Mouse (Mus musculus): ENCODE measurements at regions not wholly inside any gene's neighbourhood (a gene's known extent, or its start where the extent isn't known, plus 50 kb on each side); places are given as distances from the start of the nearest gene placed in this dataset.
A peak's percentile ranks its signal among the peaks of the same experiment; 100 is the strongest.

DNA sequence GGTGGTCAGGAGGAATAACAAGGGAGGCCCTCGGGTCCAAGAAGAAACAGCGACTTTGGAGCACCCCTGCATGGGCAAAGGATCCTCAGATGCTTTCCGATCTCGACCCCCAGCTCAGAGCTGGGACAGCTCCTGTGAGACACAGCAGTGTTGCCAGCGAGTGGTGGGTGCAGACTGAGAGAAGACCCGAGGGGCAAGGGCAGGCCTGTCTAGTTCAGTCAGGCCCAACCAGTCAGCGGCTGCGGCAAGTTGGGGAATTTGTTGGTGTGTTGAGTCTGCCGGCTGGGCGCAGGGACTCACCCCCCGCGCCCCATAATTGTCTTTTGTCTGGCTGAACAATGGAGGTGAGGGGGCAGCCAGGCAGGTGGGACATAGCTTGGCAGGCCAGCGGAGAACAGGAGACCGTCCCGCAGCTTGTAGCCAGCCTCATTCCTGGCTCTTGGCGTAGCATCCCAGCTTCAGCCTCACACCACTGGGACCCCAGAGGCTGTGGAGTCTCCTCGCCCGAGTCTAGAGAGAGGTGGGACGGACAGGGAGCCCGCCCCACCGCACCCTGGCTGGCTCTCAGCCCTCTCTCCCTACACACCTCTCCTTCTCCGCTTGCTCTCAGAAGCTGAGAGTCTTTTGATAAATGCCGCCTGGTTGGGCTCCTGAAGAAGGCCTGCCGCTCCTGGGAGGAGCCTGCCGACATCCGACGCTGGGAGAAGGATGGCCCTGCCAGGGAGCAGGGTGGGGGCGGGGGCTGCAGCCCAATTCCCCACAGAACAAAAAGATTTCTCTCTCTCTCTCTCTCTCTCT, 96.5 kb upstream of the Pja1 start:
- WGBS, result 33% methylated on average over 27 of the region's 28 CpGs
- Histone ChIP-seq H3K9ac (ENCODE audit: low read length) (peak overlapping the region; percentile 45), H3K4me3 (ENCODE audit: low read depth, low read length) (no peak overlapping the region), H3K4me2 (ENCODE audit: low read length) (peak overlapping the region; percentile 38), H3K9me3 (replicated peaks; ENCODE audit: control insufficient read depth, low read length) (no peaks in the 10 kb centered on the region), H3K4me1 (ENCODE audit: control insufficient read depth, insufficient read depth, low read length) (peaks cover 14% of the 10 kb centered on the region), H3K27me3 (replicated peaks; ENCODE audit: control insufficient read depth, insufficient read depth, low read length) (no peaks in the 10 kb centered on the region), H3K36me3 (ENCODE audit: control insufficient read depth, insufficient read depth, low read length) (no peaks in the 10 kb centered on the region), H3K27ac (ENCODE audit: low read depth, low read length) (peak overlapping the region; percentile 89)
- DNase-seq (ENCODE audit: low spot score), result peak; percentile 81
- ATAC-seq, result peak; percentile 87

- no peaks in the 10 kb centered on the region for H3K27me3 ChIP-seq (replicated peaks; ENCODE audit: control insufficient read depth, insufficient read depth, low read length)
- peaks cover 23% of the 10 kb centered on the region for H3K4me1 ChIP-seq (ENCODE audit: control insufficient read depth, insufficient read depth, low read length)
- DNase-seq (ENCODE audit: low spot score), result peak; percentile 83
Measured at GRCm38 (mm10) chrX:99561995-99562394, 90.9 kb upstream of the Pja1 start.

GRCm38 (mm10) chrX:99560699-99561098, 89.6 kb upstream of the Pja1 start:
- Histone ChIP-seq H3K36me3 (ENCODE audit: control insufficient read depth, insufficient read depth, low read length) (no peaks in the 10 kb centered on the region), H3K4me3 (ENCODE audit: low read depth, low read length) (no peak overlapping the region), H3K4me2 (ENCODE audit: low read length) (no peak overlapping the region), H3K9ac (ENCODE audit: low read length) (no peak overlapping the region), H3K9me3 (replicated peaks; ENCODE audit: control insufficient read depth, low read length) (no peaks in the 10 kb centered on the region), H3K27me3 (replicated peaks; ENCODE audit: control insufficient read depth, insufficient read depth, low read length) (no peaks in the 10 kb centered on the region), H3K4me1 (ENCODE audit: control insufficient read depth, insufficient read depth, low read length) (peaks cover 22% of the 10 kb centered on the region), H3K27ac (ENCODE audit: low read depth, low read length) (peak overlapping the region; percentile 76)
- WGBS, result 61% methylated on average over 2 of the region's 2 CpGs
- DNase-seq (ENCODE audit: low spot score) (peak; percentile 81), ATAC-seq (peak; percentile 52)

More at GRCm38 (mm10) chrX:99561995-99562394, 90.9 kb upstream of the Pja1 start:
- no peak overlapping the region for H3K9ac ChIP-seq (ENCODE audit: low read length)
- no peaks in the 10 kb centered on the region for H3K9me3 ChIP-seq (replicated peaks; ENCODE audit: control insufficient read depth, low read length)
- peak; percentile 81 for ATAC-seq
- H3K4me2 ChIP-seq (ENCODE audit: low read length), result no peak overlapping the region
- H3K27ac ChIP-seq (ENCODE audit: low read depth, low read length), result peak overlapping the region; percentile 76; the same call in 1 of the 2 replicates
- WGBS, result 32% methylated on average over 8 of the region's 8 CpGs
- no peak overlapping the region for H3K4me3 ChIP-seq (ENCODE audit: low read depth, low read length)
- no peaks in the 10 kb centered on the region for H3K36me3 ChIP-seq (ENCODE audit: control insufficient read depth, insufficient read depth, low read length)

DNA sequence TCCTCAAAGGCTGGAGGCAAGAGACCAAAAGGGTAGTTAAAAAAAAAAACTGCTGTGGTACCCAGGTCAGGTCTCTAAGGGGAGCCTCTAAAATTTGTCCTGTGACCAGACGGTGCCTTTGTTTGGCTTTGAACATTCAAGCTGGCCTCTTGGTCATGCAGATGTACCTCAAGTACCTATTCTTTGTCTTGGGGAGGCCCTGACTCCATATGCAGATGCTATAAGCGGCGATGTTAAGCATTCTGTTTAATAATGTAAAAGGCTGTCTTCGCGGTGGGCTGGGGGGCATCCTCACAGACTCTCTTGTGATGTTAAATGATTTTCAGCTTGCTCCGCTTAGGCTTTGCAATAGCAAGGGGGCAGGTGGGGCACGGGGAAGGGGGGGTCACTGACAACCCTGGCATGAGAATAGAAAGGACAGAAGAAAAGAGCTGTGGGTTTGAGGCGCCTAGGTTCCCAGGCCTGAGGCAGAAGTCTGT, 85.8 kb upstream of the Pja1 start:
- Histone ChIP-seq H3K36me3 (ENCODE audit: control insufficient read depth, insufficient read depth, low read length) (no peaks in the 10 kb centered on the region), H3K4me2 (ENCODE audit: low read length) (peak overlapping the region; percentile 21; the same call in 1 of the 2 replicates), H3K27ac (ENCODE audit: low read depth, low read length) (peak overlapping the region; percentile 82), H3K4me1 (ENCODE audit: control insufficient read depth, insufficient read depth, low read length) (peaks cover 12% of the 10 kb centered on the region), H3K9ac (ENCODE audit: low read length) (no peak overlapping the region), H3K9me3 (replicated peaks; ENCODE audit: control insufficient read depth, low read length) (no peaks in the 10 kb centered on the region), H3K27me3 (replicated peaks; ENCODE audit: control insufficient read depth, insufficient read depth, low read length) (0 out of 2 replicates have a peak, but pooled peaks cover 2% of the 10 kb centered on the region), H3K4me3 (ENCODE audit: low read depth, low read length) (no peak overlapping the region)
- WGBS, result 18% methylated on average over 8 of the region's 8 CpGs
- no peak for DNase-seq (ENCODE audit: low spot score)
- ATAC-seq, result peak; percentile 8; the same call in 1 of the 2 replicates

DNA sequence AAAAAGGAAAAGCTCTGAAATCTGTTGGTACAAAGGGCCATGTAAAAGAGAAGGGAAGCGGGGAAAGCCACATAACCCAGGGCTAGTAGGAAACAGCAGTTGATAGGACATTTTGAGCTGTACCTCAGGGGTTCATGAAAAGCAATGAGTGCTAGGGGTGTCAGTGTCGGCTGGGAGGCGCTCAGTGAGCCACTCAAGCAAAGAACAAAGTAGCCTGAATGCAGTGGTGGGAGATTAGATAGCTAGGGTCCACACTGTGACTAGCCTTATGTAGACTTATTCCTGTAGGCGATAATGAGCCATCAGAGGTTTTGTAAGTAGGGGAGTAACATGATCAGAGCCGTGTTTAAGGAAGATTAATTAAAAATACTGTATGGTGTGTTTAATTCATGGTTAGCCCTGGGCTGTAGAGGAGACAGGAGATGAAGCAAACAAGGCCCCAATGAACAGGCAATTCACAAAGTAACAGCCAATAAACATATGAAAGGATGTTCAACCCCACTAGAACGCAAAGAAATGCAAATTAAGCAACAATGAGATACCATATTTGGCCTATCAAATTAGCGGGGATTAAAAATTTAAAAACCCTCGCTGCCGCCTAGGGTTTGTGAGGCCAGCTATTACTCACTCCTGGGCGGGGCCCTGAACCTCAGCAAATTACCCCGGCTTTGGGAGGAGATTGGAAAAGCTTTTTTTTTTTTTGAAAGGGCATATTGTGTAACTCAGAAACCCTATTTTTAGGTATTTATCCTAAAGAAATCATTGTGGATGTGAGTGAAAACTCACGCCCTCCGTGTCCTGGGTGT, 85.1 kb upstream of the Pja1 start:
- no peak overlapping the region for H3K4me2 ChIP-seq (ENCODE audit: low read length)

DNA sequence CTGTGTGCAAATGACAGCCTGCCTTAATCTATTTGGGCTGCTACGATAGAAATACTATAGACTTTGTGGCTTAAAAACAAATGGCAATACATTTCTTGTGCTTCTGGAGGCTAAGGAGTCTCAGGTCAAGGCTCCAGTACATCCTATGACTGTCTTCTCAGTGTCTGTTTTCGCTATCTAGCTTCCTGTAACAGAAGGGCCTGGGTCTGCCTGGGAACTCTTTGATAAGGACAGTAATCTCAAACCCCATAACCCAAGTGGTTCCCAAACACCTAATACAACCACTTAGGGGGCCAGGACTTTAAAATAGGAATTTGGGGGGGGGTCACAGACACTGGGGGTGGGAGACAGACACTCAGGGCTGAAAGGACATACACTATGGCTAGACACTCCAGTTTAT, 81.7 kb upstream of the Pja1 start:
- no peaks in the 10 kb centered on the region for H3K36me3 ChIP-seq (ENCODE audit: control insufficient read depth, insufficient read depth, low read length)
- H3K27me3 ChIP-seq (replicated peaks; ENCODE audit: control insufficient read depth, insufficient read depth, low read length), result 0 out of 2 replicates have a peak, but pooled peaks cover 2% of the 10 kb centered on the region
- no peak for ATAC-seq
- H3K9me3 ChIP-seq (replicated peaks; ENCODE audit: control insufficient read depth, low read length), result no peaks in the 10 kb centered on the region
- H3K9ac ChIP-seq (ENCODE audit: low read length), result no peak overlapping the region
- no peak overlapping the region for H3K4me3 ChIP-seq (ENCODE audit: low read depth, low read length)
- no peak overlapping the region for H3K27ac ChIP-seq (ENCODE audit: low read depth, low read length)
- DNase-seq (ENCODE audit: low spot score), result no peak
- whole genome bisulfite sequencing, result 85% methylated on average over 2 of the region's 2 CpGs
- peaks cover 20% of the 10 kb centered on the region for H3K4me1 ChIP-seq (ENCODE audit: control insufficient read depth, insufficient read depth, low read length)
- no peak overlapping the region for H3K4me2 ChIP-seq (ENCODE audit: low read length)

More for the DNA sequence above, 85.1 kb upstream of the Pja1 start:
- peak; percentile 79 for ATAC-seq
- Histone ChIP-seq H3K4me1 (ENCODE audit: control insufficient read depth, insufficient read depth, low read length) (peaks cover 11% of the 10 kb centered on the region), H3K4me3 (ENCODE audit: low read depth, low read length) (no peak overlapping the region), H3K9me3 (replicated peaks; ENCODE audit: control insufficient read depth, low read length) (no peaks in the 10 kb centered on the region), H3K9ac (ENCODE audit: low read length) (no peak overlapping the region), H3K36me3 (ENCODE audit: control insufficient read depth, insufficient read depth, low read length) (no peaks in the 10 kb centered on the region), H3K27ac (ENCODE audit: low read depth, low read length) (peak overlapping the region; percentile 82), H3K27me3 (replicated peaks; ENCODE audit: control insufficient read depth, insufficient read depth, low read length) (0 out of 2 replicates have a peak, but pooled peaks cover 2% of the 10 kb centered on the region)
- peak; percentile 88 for DNase-seq (ENCODE audit: low spot score)
- WGBS, result 27% methylated on average over 13 of the region's 13 CpGs

- Histone ChIP-seq H3K9ac (ENCODE audit: low read length) (no peak overlapping the region), H3K36me3 (ENCODE audit: control insufficient read depth, insufficient read depth, low read length) (no peaks in the 10 kb centered on the region), H3K4me1 (ENCODE audit: control insufficient read depth, insufficient read depth, low read length) (peaks cover 15% of the 10 kb centered on the region), H3K27ac (ENCODE audit: low read depth, low read length) (peak overlapping the region; percentile 11; the same call in 1 of the 2 replicates), H3K4me2 (ENCODE audit: low read length) (no peak overlapping the region), H3K27me3 (replicated peaks; ENCODE audit: control insufficient read depth, insufficient read depth, low read length) (0 out of 2 replicates have a peak, but pooled peaks cover 2% of the 10 kb centered on the region), H3K4me3 (ENCODE audit: low read depth, low read length) (no peak overlapping the region), H3K9me3 (replicated peaks; ENCODE audit: control insufficient read depth, low read length) (no peaks in the 10 kb centered on the region)
- WGBS, result 32% methylated on average over 7 of the region's 7 CpGs
- DNase-seq (ENCODE audit: low spot score) (no peak), ATAC-seq (peak; percentile 62)
Measured at GRCm38 (mm10) chrX:99550057-99550760, 79.1 kb upstream of the Pja1 start.

DNA sequence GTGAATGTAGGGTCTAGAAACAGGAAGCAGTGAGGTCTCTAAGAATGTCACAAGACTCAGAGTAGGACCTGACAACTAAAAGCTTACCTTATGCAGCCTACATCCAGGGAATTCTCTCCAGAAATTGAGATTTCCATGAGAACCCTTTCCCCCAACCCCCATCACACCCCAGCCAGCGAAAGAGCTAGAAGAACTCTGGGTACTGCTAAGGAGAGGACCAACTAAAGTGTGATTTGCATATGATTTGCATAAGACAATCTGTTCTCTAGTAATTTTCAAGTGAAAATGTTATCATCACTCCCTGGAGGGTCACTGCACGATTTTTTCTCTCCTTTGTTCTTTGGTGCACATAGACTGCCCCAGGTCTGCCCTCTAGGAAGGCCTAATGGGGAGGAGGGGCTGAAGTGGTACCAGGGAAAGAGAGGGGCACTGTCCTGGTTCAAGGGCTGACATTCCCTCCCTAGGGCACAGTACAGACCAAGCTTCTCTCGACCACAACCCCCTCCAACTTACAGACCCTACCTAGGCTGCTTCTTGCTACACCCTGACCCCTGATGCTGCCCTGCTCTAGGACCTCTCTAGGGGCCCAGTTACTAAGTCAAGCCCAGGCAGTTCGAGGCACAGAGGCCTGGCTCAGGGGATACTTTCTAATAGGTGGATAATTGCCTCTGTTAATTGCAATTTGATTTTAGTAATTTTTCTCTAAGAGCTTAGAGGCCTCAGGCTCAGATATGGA, 77.4 kb upstream of the Pja1 start:
- no peaks in the 10 kb centered on the region for H3K9me3 ChIP-seq (replicated peaks; ENCODE audit: control insufficient read depth, low read length)
- 40% methylated on average over 4 of the region's 4 CpGs for whole genome bisulfite sequencing
- no peaks in the 10 kb centered on the region for H3K27me3 ChIP-seq (replicated peaks; ENCODE audit: control insufficient read depth, insufficient read depth, low read length)
- peaks cover 15% of the 10 kb centered on the region for H3K4me1 ChIP-seq (ENCODE audit: control insufficient read depth, insufficient read depth, low read length)
- no peak overlapping the region for H3K4me2 ChIP-seq (ENCODE audit: low read length)
- no peak; the same call in 1 of the 2 replicates for ATAC-seq
- no peak overlapping the region for H3K9ac ChIP-seq (ENCODE audit: low read length)
- peak overlapping the region; percentile 62; the same call in 1 of the 2 replicates for H3K27ac ChIP-seq (ENCODE audit: low read depth, low read length)
- DNase-seq (ENCODE audit: low spot score), result no peak
- no peaks in the 10 kb centered on the region for H3K36me3 ChIP-seq (ENCODE audit: control insufficient read depth, insufficient read depth, low read length)
- H3K4me3 ChIP-seq (ENCODE audit: low read depth, low read length), result no peak overlapping the region
